Mouse (Mus musculus): ENCODE measurements around the gene Pigx. TPM values are rescaled to one million over a fixed set of nuclear protein-coding genes. Genes with fewer than 3 reads are reported as not detected.
A peak's percentile ranks its signal among the peaks of the same experiment; 100 is the strongest.

Pigx gene
- total and polyA plus RNA-seq, 3 experiments: 16.7 to 38.5 (median 35.6) TPM

GRCm38 (mm10) chr16:32124444-32125335 lies 25.1 kb upstream of the Pigx start:
- ATAC-seq (ENCODE audit: extremely low read depth, insufficient number of reproducible peaks, low FRiP score, poor library complexity, severe bottlenecking) (no peak), DNase-seq (ENCODE audit: low spot score) (no peak)
- Histone ChIP-seq H3K4me3 (ENCODE audit: low read depth, low read length) (no peak overlapping the region), H3K27me3 (ENCODE audit: insufficient read depth, low read length) (peaks cover 38% of the 10 kb centered on the region), H3K36me3 (replicated peaks) (no peaks in the 10 kb centered on the region), H3K4me1 (ENCODE audit: insufficient read depth, low read depth, low read length) (0 out of 2 replicates have a peak, but pooled peaks cover 1% of the 10 kb centered on the region), H3K9me3 (replicated peaks) (no peaks in the 10 kb centered on the region)
- no peak for TF ChIP-seq CTCF (IDR thresholded peaks at IDR 0.05; ENCODE audit: low read depth, low read length)
- no peak for TF ChIP-seq GATA2 (IDR thresholded peaks at IDR 0.05; ENCODE audit: borderline replicate concordance, low read depth, low read length)
- no peak for TF ChIP-seq POLR2AphosphoS5 (IDR thresholded peaks at IDR 0.05; ENCODE audit: insufficient replicate concordance, low read depth, low read length)
- TF ChIP-seq GATA1 (IDR thresholded peaks at IDR 0.05; ENCODE audit: borderline replicate concordance, low read length): no peak
- TF ChIP-seq TAL1 (conservative IDR thresholded peaks at IDR 0.05; ENCODE audit: low read depth, low read length): no peak

DNA sequence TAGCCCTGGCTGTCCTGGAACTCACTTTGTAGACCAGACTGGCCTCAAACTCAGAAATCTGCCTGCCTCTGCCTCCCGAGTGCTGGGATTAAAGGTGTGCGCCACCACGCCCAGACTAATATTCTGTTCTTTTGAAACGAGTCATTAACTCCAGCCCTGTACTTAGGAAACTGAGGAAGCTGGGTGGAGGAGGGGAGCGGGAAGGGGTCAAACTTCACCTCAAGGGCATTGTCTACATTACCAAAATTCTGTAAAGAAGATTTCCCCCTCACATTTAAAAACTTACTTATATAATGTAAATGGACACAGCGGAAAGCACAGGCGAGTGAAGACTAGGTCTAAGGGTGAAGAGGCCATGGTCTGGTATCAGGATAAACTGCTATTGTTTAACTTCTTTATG lies 24.5 kb upstream of the Pigx start:
- TF ChIP-seq GATA2 (IDR thresholded peaks at IDR 0.05; ENCODE audit: borderline replicate concordance, low read depth, low read length) (no peak), POLR2AphosphoS5 (IDR thresholded peaks at IDR 0.05; ENCODE audit: insufficient replicate concordance, low read depth, low read length) (no peak), TAL1 (conservative IDR thresholded peaks at IDR 0.05; ENCODE audit: low read depth, low read length) (no peak), GATA1 (IDR thresholded peaks at IDR 0.05; ENCODE audit: borderline replicate concordance, low read length) (no peak), CTCF (IDR thresholded peaks at IDR 0.05; ENCODE audit: low read depth, low read length) (no peak)
- Histone ChIP-seq H3K27me3 (ENCODE audit: insufficient read depth, low read length) (peaks cover 36% of the 10 kb centered on the region), H3K4me1 (ENCODE audit: insufficient read depth, low read depth, low read length) (no peaks in the 10 kb centered on the region), H3K4me3 (ENCODE audit: low read depth, low read length) (no peak overlapping the region), H3K36me3 (replicated peaks) (no peaks in the 10 kb centered on the region), H3K9me3 (replicated peaks) (no peaks in the 10 kb centered on the region)
- no peak for DNase-seq (ENCODE audit: low spot score)
- ATAC-seq (ENCODE audit: extremely low read depth, insufficient number of reproducible peaks, low FRiP score, poor library complexity, severe bottlenecking): no peak

DNA sequence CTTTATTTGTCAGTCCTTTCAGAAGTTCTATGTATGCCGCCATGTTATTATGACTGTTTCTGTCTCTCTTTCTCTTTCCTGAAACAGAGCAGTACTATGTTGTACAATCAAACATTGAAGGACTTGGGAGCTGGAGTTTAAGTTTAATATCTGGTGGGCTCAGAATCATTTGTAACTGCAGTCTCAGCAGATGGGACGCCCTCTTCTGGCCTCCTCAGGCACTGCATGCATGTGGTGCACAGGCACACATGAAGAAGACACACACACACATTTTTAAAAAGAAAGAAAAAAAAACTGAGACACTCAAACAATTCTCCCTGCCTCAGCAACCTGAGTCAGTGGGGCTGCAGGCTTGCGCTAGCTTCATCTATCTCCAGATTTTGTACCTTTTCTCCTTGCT lies 20.9 kb upstream of the Pigx start:
- Histone ChIP-seq H3K4me3 (ENCODE audit: low read depth, low read length) (no peak overlapping the region), H3K4me1 (ENCODE audit: insufficient read depth, low read depth, low read length) (peaks cover 20% of the 10 kb centered on the region), H3K9me3 (replicated peaks) (no peaks in the 10 kb centered on the region), H3K36me3 (replicated peaks) (no peaks in the 10 kb centered on the region), H3K27me3 (ENCODE audit: insufficient read depth, low read length) (peaks cover 18% of the 10 kb centered on the region)
- DNase-seq (ENCODE audit: low spot score) (no peak), ATAC-seq (ENCODE audit: extremely low read depth, insufficient number of reproducible peaks, low FRiP score, poor library complexity, severe bottlenecking) (no peak)
- TF ChIP-seq TAL1 (conservative IDR thresholded peaks at IDR 0.05; ENCODE audit: low read depth, low read length) (no peak), GATA2 (IDR thresholded peaks at IDR 0.05; ENCODE audit: borderline replicate concordance, low read depth, low read length) (no peak), GATA1 (IDR thresholded peaks at IDR 0.05; ENCODE audit: borderline replicate concordance, low read length) (no peak), CTCF (IDR thresholded peaks at IDR 0.05; ENCODE audit: low read depth, low read length) (no peak), POLR2AphosphoS5 (IDR thresholded peaks at IDR 0.05; ENCODE audit: insufficient replicate concordance, low read depth, low read length) (no peak)

GRCm38 (mm10) chr16:32116186-32116585 lies 16.6 kb upstream of the Pigx start:
- Histone ChIP-seq H3K4me3 (ENCODE audit: low read depth, low read length) (no peak overlapping the region), H3K4me1 (ENCODE audit: insufficient read depth, low read depth, low read length) (peaks cover 48% of the 10 kb centered on the region), H3K36me3 (replicated peaks) (no peaks in the 10 kb centered on the region), H3K27me3 (ENCODE audit: insufficient read depth, low read length) (peaks cover 5% of the 10 kb centered on the region; the same call in 1 of the 2 replicates), H3K9me3 (replicated peaks) (no peaks in the 10 kb centered on the region)
- no peak for ATAC-seq (ENCODE audit: extremely low read depth, insufficient number of reproducible peaks, low FRiP score, poor library complexity, severe bottlenecking)
- DNase-seq (ENCODE audit: low spot score): peak; percentile 16
- TF ChIP-seq GATA1 (IDR thresholded peaks at IDR 0.05; ENCODE audit: borderline replicate concordance, low read length) (no peak), GATA2 (IDR thresholded peaks at IDR 0.05; ENCODE audit: borderline replicate concordance, low read depth, low read length) (no peak), TAL1 (conservative IDR thresholded peaks at IDR 0.05; ENCODE audit: low read depth, low read length) (no peak), POLR2AphosphoS5 (IDR thresholded peaks at IDR 0.05; ENCODE audit: insufficient replicate concordance, low read depth, low read length) (no peak), CTCF (IDR thresholded peaks at IDR 0.05; ENCODE audit: low read depth, low read length) (no peak)

DNA sequence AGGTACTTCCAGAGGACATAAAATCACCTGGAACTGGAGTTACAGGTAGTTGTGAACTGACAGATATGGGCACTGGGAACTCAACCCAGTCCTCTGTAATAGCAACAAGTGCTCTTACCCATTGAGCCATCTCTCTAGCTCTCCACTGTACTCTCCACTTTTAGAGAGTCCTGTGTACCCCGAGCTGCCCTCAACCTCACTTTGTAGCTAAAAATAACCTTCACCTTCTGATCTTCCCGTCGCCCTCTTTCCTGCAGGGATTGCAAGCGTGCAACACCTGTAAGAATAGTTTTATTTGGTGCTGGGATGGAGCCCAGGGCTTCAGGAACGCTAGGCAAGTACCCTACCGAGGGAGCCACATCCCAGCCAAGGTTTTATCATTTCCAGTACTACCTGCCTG lies 16.2 kb upstream of the Pigx start:
- no peak for TF ChIP-seq GATA2 (IDR thresholded peaks at IDR 0.05; ENCODE audit: borderline replicate concordance, low read depth, low read length)
- TF ChIP-seq POLR2AphosphoS5 (IDR thresholded peaks at IDR 0.05; ENCODE audit: insufficient replicate concordance, low read depth, low read length): no peak
- TF ChIP-seq CTCF (IDR thresholded peaks at IDR 0.05; ENCODE audit: low read depth, low read length): no peak
- TF ChIP-seq GATA1 (IDR thresholded peaks at IDR 0.05; ENCODE audit: borderline replicate concordance, low read length): no peak
- no peak for DNase-seq (ENCODE audit: low spot score)
- no peak for ATAC-seq (ENCODE audit: extremely low read depth, insufficient number of reproducible peaks, low FRiP score, poor library complexity, severe bottlenecking)
- H3K27me3 ChIP-seq (ENCODE audit: insufficient read depth, low read length): peaks cover 5% of the 10 kb centered on the region; the same call in 1 of the 2 replicates
- no peaks in the 10 kb centered on the region for H3K9me3 ChIP-seq (replicated peaks)
- H3K4me1 ChIP-seq (ENCODE audit: insufficient read depth, low read depth, low read length): peaks cover 48% of the 10 kb centered on the region
- no peak overlapping the region for H3K4me3 ChIP-seq (ENCODE audit: low read depth, low read length)
- H3K36me3 ChIP-seq (replicated peaks): no peaks in the 10 kb centered on the region

- H3K9me3 ChIP-seq (replicated peaks): no peaks in the 10 kb centered on the region
- no peak for ATAC-seq (ENCODE audit: extremely low read depth, insufficient number of reproducible peaks, low FRiP score, poor library complexity, severe bottlenecking)
- H3K36me3 ChIP-seq (replicated peaks): no peaks in the 10 kb centered on the region
- H3K27me3 ChIP-seq (ENCODE audit: insufficient read depth, low read length): peaks cover 5% of the 10 kb centered on the region; the same call in 1 of the 2 replicates
- DNase-seq (ENCODE audit: low spot score): peak; percentile 64
- H3K4me3 ChIP-seq (ENCODE audit: low read depth, low read length): no peak overlapping the region
- H3K4me1 ChIP-seq (ENCODE audit: insufficient read depth, low read depth, low read length): peaks cover 48% of the 10 kb centered on the region
- TF ChIP-seq POLR2AphosphoS5 (IDR thresholded peaks at IDR 0.05; ENCODE audit: insufficient replicate concordance, low read depth, low read length): no peak
- no peak for TF ChIP-seq GATA1 (IDR thresholded peaks at IDR 0.05; ENCODE audit: borderline replicate concordance, low read length)
- peak; percentile 80 for TF ChIP-seq CTCF (IDR thresholded peaks at IDR 0.05; ENCODE audit: low read depth, low read length)
- TF ChIP-seq GATA2 (IDR thresholded peaks at IDR 0.05; ENCODE audit: borderline replicate concordance, low read depth, low read length): no peak
- TF ChIP-seq TAL1 (conservative IDR thresholded peaks at IDR 0.05; ENCODE audit: low read depth, low read length): no peak
Observed at GRCm38 (mm10) chr16:32114968-32115695, 15.6 kb upstream of the Pigx start.
